Mouse (Mus musculus) C2C12 (cell line): ENCODE data around the gene Spag7.

Experiments used
- CEBPB ChIP-seq: IDR thresholded peaks from one replicate; pipeline ENCODE4 v1.6.1; 2011; ENCODE audit warnings: low read depth, mild to moderate bottlenecking, control low read depth, moderate library complexity
- CTCF ChIP-seq: IDR thresholded peaks from one replicate; pipeline ENCODE4 v1.5.1; 2011; ENCODE audit not compliant: control insufficient read depth, insufficient read depth, insufficient read length

- TF ChIP-seq CTCF: no peak
- TF ChIP-seq CEBPB: no peak
Measured at GRCm38 (mm10) chr11:70715832-70716231, 46.6 kb upstream of the Spag7 start.
